Mouse (Mus musculus) neural tube, embryonic 11.5 days (tissue): ENCODE measurements around the gene Gm11444. TPM values are rescaled to one million over a fixed set of nuclear protein-coding genes. Genes with fewer than 3 reads are reported as not detected.

Experiments used
- ATAC-seq: fragments of 200-750 bp; cut with Nextera tagmentation; 2 replicates; pipeline ENCODE4 v1.8.0; 2017; ENCODE audit warnings: moderate number of reproducible peaks, mild to moderate bottlenecking, moderate TSS enrichment, moderate library complexity; ENCODE audit not compliant: insufficient read depth, low FRiP score, low TSS enrichment
- DNase-seq: peaks from one replicate; pipeline ENCODE4 v3.0.0-alpha.2; 2015; ENCODE audit warnings: low spot score
- H3K27ac ChIP-seq: fragments of 300-500 bp; sonication (generic); 2 replicates; pipeline ENCODE4 v1.5.1; 2014; ENCODE audit warnings: low read depth, mild to moderate bottlenecking, low read length
- H3K27me3 ChIP-seq: fragments of 300-500 bp; sonication (generic); 2 replicates; pipeline ENCODE4 v1.6.1; 2014; ENCODE audit warnings: mild to moderate bottlenecking, low read length, mixed read lengths; ENCODE audit not compliant: control insufficient read depth, insufficient read depth
- H3K36me3 ChIP-seq: fragments of 300-500 bp; sonication (generic); 2 replicates; pipeline ENCODE4 v1.6.1; 2014; ENCODE audit warnings: mild to moderate bottlenecking, low read length, moderate library complexity, mixed read lengths; ENCODE audit not compliant: control insufficient read depth, insufficient read depth
- H3K4me1 ChIP-seq: fragments of 300-500 bp; sonication (generic); 2 replicates; pipeline ENCODE4 v1.6.1; 2014; ENCODE audit warnings: low read length, mixed read lengths; ENCODE audit not compliant: control insufficient read depth, insufficient read depth
- H3K4me2 ChIP-seq: fragments of 300-500 bp; sonication (generic); 2 replicates; pipeline ENCODE4 v1.6.1; 2014; ENCODE audit warnings: low read depth, mild to moderate bottlenecking, moderate library complexity
- H3K4me3 ChIP-seq: fragments of 300-500 bp; sonication (generic); 2 replicates; pipeline ENCODE4 v1.5.1; 2014; ENCODE audit warnings: low read depth, low read length
- H3K9ac ChIP-seq: fragments of 300-500 bp; sonication (generic); 2 replicates; pipeline ENCODE4 v1.6.1; 2014; ENCODE audit warnings: mild to moderate bottlenecking, low read length
- H3K9me3 ChIP-seq: fragments of 300-500 bp; sonication (generic); 2 replicates; pipeline ENCODE4 v1.6.1; 2016; ENCODE audit warnings: low read length; ENCODE audit not compliant: control insufficient read depth
- WGBS: fragments of 180-500 bp; shearing (Covaris S2); extraction: QIAGEN DNeasy Blood & Tissue Kit; methylation state at CpG from one replicate; pipeline ENCODE4 v1.1.7; 2014; 5-methylcytosine and 5-hydroxymethylcytosine counted together
- polyA plus RNA-seq: library from polyadenylated mRNA; unstranded; fragments of >200 nt; fragmentation: Nextera tagmentation; extraction: Ambion mirVana; gene quantifications from 2 replicates; pipeline ENCODE4 v1.2.1, GENCODE M21; 2014

The Gm11444 gene
- polyA plus RNA-seq, 1 experiment from 2014 or later, result not detected

DNA sequence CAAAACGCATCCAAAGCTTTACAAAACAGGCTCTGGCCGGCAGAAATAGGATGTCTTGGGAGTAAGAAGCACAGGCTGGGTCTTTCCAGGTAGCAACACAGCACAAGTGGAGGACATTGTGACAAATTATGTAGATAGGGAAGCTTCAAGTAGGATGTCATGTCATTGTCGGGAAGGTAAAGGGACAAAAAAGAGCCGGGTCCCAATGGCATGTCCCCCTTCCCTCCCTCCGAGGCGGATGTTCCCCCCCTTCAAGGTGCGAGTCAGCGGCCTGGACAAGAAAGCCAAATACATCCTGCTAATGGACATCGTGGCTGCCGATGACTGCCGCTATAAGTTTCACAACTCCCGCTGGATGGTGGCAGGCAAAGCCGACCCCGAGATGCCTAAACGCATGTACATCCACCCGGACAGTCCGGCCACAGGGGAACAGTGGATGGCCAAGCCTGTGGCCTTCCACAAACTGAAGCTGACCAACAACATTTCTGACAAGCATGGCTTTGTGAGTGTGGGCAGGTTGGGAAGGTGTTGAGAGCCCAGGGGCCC is 15.7 kb downstream of the Gm11444 start:
- no peaks in the 10 kb centered on the region for H3K9me3 ChIP-seq
- ATAC-seq (no peak), DNase-seq (peak; percentile 47)
- H3K27me3 ChIP-seq, result peaks cover 98% of the 10 kb centered on the region
- no peaks in the 10 kb centered on the region for H3K36me3 ChIP-seq
- peak overlapping the region; percentile 31 for H3K4me2 ChIP-seq
- peak overlapping the region; percentile 46 for H3K4me3 ChIP-seq
- no peak overlapping the region for H3K27ac ChIP-seq
- under 1% methylated on average over 16 of the region's 17 CpGs for WGBS
- H3K9ac ChIP-seq, result no peak overlapping the region
- H3K4me1 ChIP-seq, result peaks cover 34% of the 10 kb centered on the region

GRCm38 (mm10) chr11:85833761-85834385 is 16.3 kb downstream of the Gm11444 start:
- Histone ChIP-seq H3K4me1 (peaks cover 38% of the 10 kb centered on the region), H3K4me3 (peak overlapping the region; percentile 46), H3K27me3 (peaks cover 98% of the 10 kb centered on the region), H3K36me3 (no peaks in the 10 kb centered on the region), H3K27ac (no peak overlapping the region), H3K4me2 (peak overlapping the region; percentile 90), H3K9ac (peak overlapping the region; percentile 57), H3K9me3 (no peaks in the 10 kb centered on the region)
- DNase-seq, result peak; percentile 52
- WGBS, result under 1% methylated on average over 11 of the region's 11 CpGs
- no peak for ATAC-seq

DNA sequence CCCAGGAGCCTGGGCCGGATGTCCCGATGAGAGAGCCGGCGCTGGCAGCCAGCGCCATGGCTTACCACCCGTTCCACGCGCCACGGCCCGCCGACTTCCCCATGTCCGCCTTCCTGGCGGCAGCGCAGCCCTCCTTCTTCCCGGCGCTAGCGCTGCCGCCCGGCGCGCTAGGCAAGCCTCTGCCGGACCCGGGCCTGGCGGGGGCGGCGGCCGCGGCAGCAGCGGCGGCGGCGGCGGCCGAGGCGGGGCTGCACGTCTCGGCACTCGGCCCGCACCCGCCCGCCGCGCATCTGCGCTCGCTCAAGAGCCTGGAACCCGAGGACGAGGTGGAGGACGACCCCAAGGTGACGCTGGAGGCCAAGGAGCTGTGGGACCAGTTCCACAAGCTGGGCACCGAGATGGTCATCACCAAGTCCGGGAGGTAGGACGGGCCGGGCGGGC is 17.0 kb downstream of the Gm11444 start:
- H3K9ac ChIP-seq, result peak overlapping the region; percentile 57
- H3K27ac ChIP-seq, result peak overlapping the region; percentile 49; the same call in 1 of the 2 replicates
- H3K36me3 ChIP-seq, result no peaks in the 10 kb centered on the region
- H3K9me3 ChIP-seq, result no peaks in the 10 kb centered on the region
- H3K4me2 ChIP-seq, result peak overlapping the region; percentile 90
- peaks cover 98% of the 10 kb centered on the region for H3K27me3 ChIP-seq
- under 1% methylated on average over 34 of the region's 54 CpGs for WGBS
- H3K4me3 ChIP-seq, result peak overlapping the region; percentile 46
- ATAC-seq (no peak), DNase-seq (peak; percentile 62)
- H3K4me1 ChIP-seq, result peaks cover 35% of the 10 kb centered on the region

GRCm38 (mm10) chr11:85832231-85832924 is 17.8 kb downstream of the Gm11444 start, which contains the start of gene Tbx2:
Gene Tbx2 (plus strand): TSS chr11:85832551.
- peak; percentile 67 for ATAC-seq

DNA sequence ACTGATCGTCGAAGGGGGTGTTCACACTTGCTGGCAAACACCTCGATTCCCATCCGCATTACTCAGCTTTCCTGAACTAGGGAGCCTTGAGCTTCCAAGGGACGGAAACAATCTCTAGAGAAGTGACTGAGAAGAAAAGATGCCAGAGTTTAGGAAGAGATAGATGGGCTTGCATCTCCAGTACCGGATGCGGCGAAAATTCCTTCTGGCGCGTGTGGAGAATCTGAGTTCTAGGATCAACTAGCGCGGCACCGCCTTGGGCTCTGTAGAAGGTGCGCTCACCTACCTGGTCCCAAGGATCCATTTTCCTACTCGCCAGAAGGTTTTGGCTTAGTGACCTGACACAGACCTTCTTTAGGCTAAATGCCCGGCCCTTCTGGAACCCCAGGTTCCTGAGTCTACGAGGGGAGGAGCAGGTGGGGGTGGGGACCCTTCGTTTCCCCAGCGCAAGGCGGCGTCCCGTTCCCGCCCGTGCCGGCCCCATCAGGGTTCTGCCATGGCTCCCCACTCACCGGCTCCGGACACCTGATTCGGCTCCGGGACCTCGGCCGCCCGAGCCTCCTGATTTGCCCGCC is 18.4 kb downstream of the Gm11444 start:
- Histone ChIP-seq H3K4me1 (peaks cover 25% of the 10 kb centered on the region), H3K36me3 (no peaks in the 10 kb centered on the region), H3K27me3 (peaks cover 98% of the 10 kb centered on the region), H3K9me3 (no peaks in the 10 kb centered on the region), H3K9ac (peak overlapping the region; percentile 19; the same call in 1 of the 2 replicates), H3K4me3 (peak overlapping the region; percentile 46), H3K4me2 (peak overlapping the region; percentile 90), H3K27ac (0 out of 2 replicates have a peak overlapping the region, but pooled peaks have one; percentile 8)
- under 1% methylated on average over 33 of the region's 33 CpGs for WGBS
- DNase-seq (peak; percentile 53), ATAC-seq (no peak)

More at GRCm38 (mm10) chr11:85832231-85832924, 17.8 kb downstream of the Gm11444 start, which contains the start of gene Tbx2:
- Histone ChIP-seq H3K4me3 (peak within 1 kb of the TSS; percentile 46), H3K36me3 (no peaks in the 10 kb centered on the region), H3K4me2 (peak within 1 kb of the TSS; percentile 90), H3K9me3 (no peaks in the 10 kb centered on the region), H3K27ac (peak within 1 kb of the TSS; percentile 49; the same call in 1 of the 2 replicates), H3K9ac (peak within 1 kb of the TSS; percentile 57), H3K27me3 (peaks cover 98% of the 10 kb centered on the region), H3K4me1 (peaks cover 29% of the 10 kb centered on the region)
- peak; percentile 76 for DNase-seq
- WGBS, result 0% methylated on average over 32 of the region's 52 CpGs

DNA sequence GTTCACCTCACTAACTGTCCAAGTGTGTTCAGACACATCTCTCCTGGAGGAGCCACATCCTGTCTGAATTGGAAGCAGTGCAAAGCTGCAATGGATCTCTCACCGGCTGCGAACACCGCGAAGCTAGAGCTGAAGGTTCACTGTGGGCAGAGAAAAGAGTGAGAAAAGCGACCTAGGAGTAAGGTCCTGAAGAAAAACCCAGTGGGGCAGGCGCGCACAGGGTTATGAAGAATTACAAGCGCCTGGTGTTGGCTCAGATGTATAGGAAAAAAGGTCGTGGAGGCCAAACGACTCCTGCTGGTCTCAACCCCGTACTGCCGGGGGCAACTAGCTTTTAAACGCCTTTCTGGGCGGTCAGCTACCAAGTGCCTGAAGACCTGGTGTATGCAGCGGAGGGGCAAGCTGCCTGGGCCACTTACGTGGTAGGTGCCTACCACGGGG is 19.2 kb downstream of the Gm11444 start:
- under 1% methylated on average over 17 of the region's 17 CpGs for WGBS
- H3K36me3 ChIP-seq, result no peaks in the 10 kb centered on the region
- H3K4me3 ChIP-seq, result peak overlapping the region; percentile 3; the same call in 1 of the 2 replicates
- H3K4me1 ChIP-seq, result peaks cover 24% of the 10 kb centered on the region
- H3K4me2 ChIP-seq, result no peak overlapping the region
- no peaks in the 10 kb centered on the region for H3K9me3 ChIP-seq
- H3K9ac ChIP-seq, result no peak overlapping the region
- no peak overlapping the region for H3K27ac ChIP-seq
- ATAC-seq, result no peak
- peak; percentile 68 for DNase-seq
- peaks cover 97% of the 10 kb centered on the region for H3K27me3 ChIP-seq

DNA sequence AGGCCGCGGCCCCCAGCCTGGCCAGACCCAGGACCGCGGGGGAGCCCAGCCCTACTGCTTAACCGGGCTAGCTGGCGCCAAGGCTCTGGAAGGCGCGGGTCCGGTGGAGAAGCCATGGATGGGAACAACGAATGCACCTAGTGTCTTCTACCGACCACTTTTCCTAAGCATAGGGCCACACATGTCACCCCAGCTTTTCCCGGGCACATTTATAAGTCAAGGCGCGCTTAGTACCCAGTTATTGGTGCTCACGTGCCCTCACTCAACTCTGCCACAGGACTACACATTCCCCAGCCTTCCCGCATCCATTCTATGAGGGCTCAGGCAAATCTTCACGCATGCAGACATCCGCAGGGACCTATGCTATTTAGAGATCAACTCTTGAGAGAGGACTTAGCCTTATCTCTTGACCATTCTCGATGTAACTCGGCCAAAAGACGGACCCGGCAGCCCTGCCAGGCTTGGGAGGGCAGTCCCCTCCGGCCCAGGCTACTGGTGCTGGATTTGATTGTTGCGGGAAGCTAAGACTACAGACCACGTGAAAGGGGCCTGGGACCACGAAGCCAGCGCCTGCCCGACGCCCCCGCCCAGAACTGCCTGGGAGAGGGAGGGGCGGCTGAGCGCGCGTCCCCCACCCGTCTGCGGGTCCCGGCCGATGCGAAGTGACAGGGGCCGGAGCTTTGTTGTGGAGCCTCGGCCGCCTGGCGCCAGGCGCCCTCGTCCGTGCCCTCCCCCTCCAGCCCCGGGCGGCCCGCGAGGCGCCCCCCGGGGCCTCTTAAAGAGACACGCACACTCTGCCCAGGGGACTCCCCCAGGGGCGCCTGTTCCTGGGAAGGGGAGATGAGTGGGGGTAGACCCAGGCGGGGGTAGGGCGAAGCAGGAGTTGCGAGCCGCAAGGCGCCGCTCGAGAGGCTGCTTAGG is 20.4 kb downstream of the Gm11444 start:
- H3K4me1 ChIP-seq, result peaks cover 26% of the 10 kb centered on the region
- peak overlapping the region; percentile 23 for H3K4me3 ChIP-seq
- ATAC-seq, result peak; percentile 16; the same call in 1 of the 2 replicates
- H3K9ac ChIP-seq, result peak overlapping the region; percentile 36; the same call in 1 of the 2 replicates
- DNase-seq, result peak; percentile 61
- WGBS, result under 1% methylated on average over 59 of the region's 61 CpGs
- H3K9me3 ChIP-seq, result no peaks in the 10 kb centered on the region
- no peak overlapping the region for H3K27ac ChIP-seq
- peaks cover 86% of the 10 kb centered on the region for H3K27me3 ChIP-seq
- no peaks in the 10 kb centered on the region for H3K36me3 ChIP-seq
- H3K4me2 ChIP-seq, result peak overlapping the region; percentile 50
